Mouse (Mus musculus) embryonic facial prominence, embryonic 12.5 days (tissue): ENCODE results near the gene Necab3. TPM values are rescaled to one million over a fixed set of nuclear protein-coding genes. Genes with fewer than 3 reads are reported as not detected.

ENCODE experiments used
- ATAC-seq: fragments of 200-750 bp; cut with Nextera tagmentation; 2 replicates; pipeline ENCODE4 v1.8.0; 2017; ENCODE audit not compliant: insufficient number of reproducible peaks, insufficient read depth, low FRiP score, low TSS enrichment
- H3K27ac ChIP-seq: fragments of 300-500 bp; sonication (generic); 2 replicates; pipeline ENCODE4 v1.5.1; 2016; ENCODE audit warnings: mild to moderate bottlenecking
- H3K27me3 ChIP-seq: fragments of 300-500 bp; sonication (generic); 2 replicates; pipeline ENCODE4 v1.6.1; 2016; ENCODE audit warnings: mild to moderate bottlenecking, moderate library complexity
- H3K36me3 ChIP-seq: fragments of 300-500 bp; sonication (generic); 2 replicates; pipeline ENCODE4 v1.6.1; 2016; ENCODE audit warnings: mild to moderate bottlenecking
- H3K4me1 ChIP-seq: fragments of 300-500 bp; sonication (generic); 2 replicates; pipeline ENCODE4 v1.6.1; 2016
- H3K4me2 ChIP-seq: fragments of 300-500 bp; sonication (generic); replicated peaks from 2 replicates; pipeline ENCODE4 v1.6.1; 2016; ENCODE audit warnings: mild to moderate bottlenecking, moderate library complexity
- H3K4me3 ChIP-seq: fragments of 300-500 bp; sonication (generic); 2 replicates; pipeline ENCODE4 v1.5.1; 2016; ENCODE audit warnings: mild to moderate bottlenecking
- H3K9ac ChIP-seq: fragments of 300-500 bp; sonication (generic); 2 replicates; pipeline ENCODE4 v1.6.1; 2016; ENCODE audit warnings: mild to moderate bottlenecking, moderate library complexity
- H3K9me3 ChIP-seq: fragments of 300-500 bp; sonication (generic); 2 replicates; pipeline ENCODE4 v1.6.1; 2016; ENCODE audit warnings: mild to moderate bottlenecking, moderate library complexity
- WGBS: fragments of 180-500 bp; shearing (Covaris S2); methylation state at CpG from one replicate; pipeline ENCODE4 v1.1.7; 2016; 5-methylcytosine and 5-hydroxymethylcytosine counted together
- polyA plus RNA-seq: library from polyadenylated mRNA; unstranded; fragments of >200 nt; fragmentation: Nextera tagmentation; extraction: Ambion mirVana; gene quantifications from 2 replicates; pipeline ENCODE4 v1.2.1, GENCODE M21; 2016

Necab3 gene
- 3.5 and 3.7 TPM in 2 replicates for polyA plus RNA-seq

GRCm38 (mm10) chr2:154558264-154559039, at the start of gene Necab3:
Gene Necab3, minus strand, starts transcription at chr2:154558890.
- WGBS, result 5% methylated on average over 34 of the region's 34 CpGs
- Histone ChIP-seq H3K4me2 (peak within 1 kb of the TSS; percentile 59), H3K9me3 (no peaks in the 10 kb centered on the region), H3K27me3 (0 out of 2 replicates have a peak, but pooled peaks cover 6% of the 10 kb centered on the region), H3K27ac (no peak within 1 kb of the TSS), H3K4me3 (peak within 1 kb of the TSS; percentile 33), H3K4me1 (peaks cover 18% of the 10 kb centered on the region), H3K9ac (peak within 1 kb of the TSS; percentile 45), H3K36me3 (peaks cover 29% of the 10 kb centered on the region)
- no peak for ATAC-seq

GRCm38 (mm10) chr2:154606965-154607364, 48.3 kb upstream of the Necab3 start:
- peaks cover 7% of the 10 kb centered on the region for H3K4me1 ChIP-seq
- H3K4me2 ChIP-seq, result no peak overlapping the region
- 0 out of 2 replicates have a peak, but pooled peaks cover 4% of the 10 kb centered on the region for H3K27me3 ChIP-seq
- H3K4me3 ChIP-seq, result no peak overlapping the region
- H3K9ac ChIP-seq, result no peak overlapping the region
- H3K9me3 ChIP-seq, result no peaks in the 10 kb centered on the region
- H3K36me3 ChIP-seq, result no peaks in the 10 kb centered on the region
- WGBS, result 75% methylated on average over 1 of the region's 1 CpGs
- ATAC-seq, result no peak
- H3K27ac ChIP-seq, result no peak overlapping the region

DNA sequence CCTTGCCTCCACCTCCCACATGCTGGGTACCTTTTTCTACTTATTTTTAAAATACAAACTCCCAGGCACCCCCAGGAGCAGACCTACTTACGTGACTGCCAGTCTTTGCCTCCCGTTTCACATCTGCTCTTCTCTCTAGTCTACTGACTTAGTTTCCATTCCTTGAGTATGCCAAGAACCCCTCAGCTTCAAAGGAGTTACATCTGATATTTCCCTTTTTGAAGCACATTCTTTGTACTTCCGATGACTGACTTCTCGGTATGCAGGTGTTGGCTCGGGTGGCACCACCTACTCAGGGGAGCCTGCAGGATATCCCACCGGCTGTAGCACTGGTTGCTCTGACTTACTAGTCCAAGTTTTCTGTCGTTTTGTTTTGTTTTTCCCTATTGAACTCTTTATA, 45.5 kb upstream of the Necab3 start:
- Histone ChIP-seq H3K4me2 (peak overlapping the region; percentile 73), H3K9me3 (no peaks in the 10 kb centered on the region), H3K9ac (no peak overlapping the region), H3K36me3 (no peaks in the 10 kb centered on the region), H3K4me1 (peaks cover 7% of the 10 kb centered on the region), H3K27ac (no peak overlapping the region), H3K4me3 (peak overlapping the region; percentile 80), H3K27me3 (0 out of 2 replicates have a peak, but pooled peaks cover 4% of the 10 kb centered on the region)
- no peak for ATAC-seq
- 35% methylated on average over 7 of the region's 7 CpGs for whole genome bisulfite sequencing

- Histone ChIP-seq H3K27ac (peak within 1 kb of the TSS; percentile 73; the same call in 1 of the 2 replicates), H3K4me3 (peak within 1 kb of the TSS; percentile 80), H3K9me3 (no peaks in the 10 kb centered on the region), H3K36me3 (no peaks in the 10 kb centered on the region), H3K4me2 (peak within 1 kb of the TSS; percentile 73), H3K4me1 (peaks cover 7% of the 10 kb centered on the region), H3K9ac (peak within 1 kb of the TSS; percentile 79), H3K27me3 (0 out of 2 replicates have a peak, but pooled peaks cover 4% of the 10 kb centered on the region)
- peak; percentile 100 for ATAC-seq
- 1% methylated on average over 13 of the region's 13 CpGs for WGBS
Observed at GRCm38 (mm10) chr2:154603638-154604153, 45.0 kb upstream of the Necab3 start, which contains the start of gene Pxmp4. Gene Pxmp4, minus strand, starts transcription at chr2:154603708.

- no peaks in the 10 kb centered on the region for H3K36me3 ChIP-seq
- H3K4me3 ChIP-seq, result peak overlapping the region; percentile 80
- no peaks in the 10 kb centered on the region for H3K9me3 ChIP-seq
- peaks cover 7% of the 10 kb centered on the region for H3K4me1 ChIP-seq
- WGBS, result 23% methylated on average over 22 of the region's 22 CpGs
- ATAC-seq, result no peak; the same call in 1 of the 2 replicates
- peak overlapping the region; percentile 73 for H3K4me2 ChIP-seq
- peak overlapping the region; percentile 79 for H3K9ac ChIP-seq
- H3K27me3 ChIP-seq, result 0 out of 2 replicates have a peak, but pooled peaks cover 1% of the 10 kb centered on the region
- peak overlapping the region; percentile 73; the same call in 1 of the 2 replicates for H3K27ac ChIP-seq
Observed at GRCm38 (mm10) chr2:154603007-154603637, 44.4 kb upstream of the Necab3 start.

- Histone ChIP-seq H3K9me3 (no peaks in the 10 kb centered on the region), H3K36me3 (no peaks in the 10 kb centered on the region), H3K9ac (no peak overlapping the region), H3K4me2 (no peak overlapping the region), H3K4me3 (no peak overlapping the region), H3K27ac (no peak overlapping the region), H3K27me3 (no peaks in the 10 kb centered on the region), H3K4me1 (peaks cover 7% of the 10 kb centered on the region)
- ATAC-seq, result no peak
- WGBS, result 72% methylated on average over 3 of the region's 3 CpGs
Observed at GRCm38 (mm10) chr2:154601324-154601723, 42.6 kb upstream of the Necab3 start.

DNA sequence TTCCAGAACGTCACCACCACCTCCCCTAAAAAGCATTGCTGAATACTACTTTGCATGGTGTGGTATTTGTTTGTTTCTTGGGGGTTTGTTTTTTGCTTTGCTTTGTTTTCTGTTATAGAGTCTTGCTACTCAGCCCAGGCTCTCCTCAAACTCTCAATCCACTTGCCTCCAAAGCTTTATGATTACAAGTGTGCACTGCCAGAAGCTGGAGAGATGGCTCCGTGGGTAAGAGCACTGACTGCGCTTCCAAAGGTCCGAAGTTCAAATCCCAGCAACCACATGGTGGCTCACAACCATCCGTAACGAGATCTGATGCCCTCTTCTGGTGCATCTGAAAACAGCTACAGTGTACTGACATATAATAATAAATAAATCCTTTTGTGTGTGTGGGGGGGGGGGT, 41.9 kb upstream of the Necab3 start:
- Histone ChIP-seq H3K9me3 (no peaks in the 10 kb centered on the region), H3K4me2 (no peak overlapping the region), H3K27ac (no peak overlapping the region), H3K36me3 (0 out of 2 replicates have a peak, but pooled peaks cover 4% of the 10 kb centered on the region), H3K4me3 (no peak overlapping the region), H3K4me1 (peaks cover 7% of the 10 kb centered on the region), H3K9ac (no peak overlapping the region), H3K27me3 (no peaks in the 10 kb centered on the region)
- WGBS, result 65% methylated on average over 6 of the region's 6 CpGs
- ATAC-seq, result no peak

DNA sequence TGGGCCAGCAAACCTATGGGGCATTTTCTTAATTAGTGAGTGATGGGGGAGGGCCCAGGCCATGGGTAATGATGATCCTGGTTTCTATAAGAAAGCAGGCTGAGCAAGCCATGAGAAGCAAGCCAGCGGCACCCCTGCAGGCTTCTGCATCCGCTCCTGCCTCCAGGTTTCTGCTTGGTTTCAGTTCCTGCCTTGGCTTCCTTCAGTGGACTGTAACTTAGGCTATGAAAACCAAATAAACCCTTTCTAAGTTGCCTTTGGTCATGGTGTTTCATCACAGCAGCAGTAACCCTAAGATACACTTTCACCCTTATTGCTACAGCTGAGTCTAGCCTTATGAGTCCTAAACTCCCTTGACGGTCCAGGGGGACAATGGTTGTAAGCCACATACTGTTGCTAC, 38.7 kb upstream of the Necab3 start:
- Histone ChIP-seq H3K27me3 (no peaks in the 10 kb centered on the region), H3K36me3 (0 out of 2 replicates have a peak, but pooled peaks cover 5% of the 10 kb centered on the region), H3K4me1 (no peaks in the 10 kb centered on the region), H3K4me3 (no peak overlapping the region), H3K9me3 (no peaks in the 10 kb centered on the region), H3K9ac (no peak overlapping the region), H3K27ac (no peak overlapping the region), H3K4me2 (no peak overlapping the region)
- ATAC-seq, result no peak
- 79% methylated on average over 3 of the region's 3 CpGs for WGBS

DNA sequence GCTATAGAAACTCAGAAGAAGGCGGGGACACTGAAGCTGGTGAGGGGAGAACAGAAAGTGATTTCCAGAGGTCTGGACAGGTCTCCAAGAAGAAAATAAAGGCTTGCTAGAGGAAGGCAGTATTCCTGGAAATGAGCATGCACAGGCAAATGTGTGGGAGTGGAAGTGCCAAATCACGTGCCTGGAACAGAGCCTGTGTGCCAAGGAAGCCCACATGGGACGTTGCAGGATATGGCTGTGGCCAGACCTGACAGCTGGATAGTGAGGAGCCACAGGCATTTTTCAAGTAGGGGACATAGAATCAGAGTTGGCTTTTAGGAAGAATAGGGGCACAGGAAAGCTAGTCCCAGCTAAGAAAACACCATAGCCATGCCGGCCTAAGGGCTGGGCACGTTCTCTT, 37.1 kb upstream of the Necab3 start:
- H3K4me1 ChIP-seq, result no peaks in the 10 kb centered on the region
- H3K27me3 ChIP-seq, result no peaks in the 10 kb centered on the region
- H3K4me3 ChIP-seq, result no peak overlapping the region
- H3K27ac ChIP-seq, result no peak overlapping the region
- no peak overlapping the region for H3K9ac ChIP-seq
- no peak for ATAC-seq
- no peaks in the 10 kb centered on the region for H3K9me3 ChIP-seq
- no peak overlapping the region for H3K4me2 ChIP-seq
- 0 out of 2 replicates have a peak, but pooled peaks cover 5% of the 10 kb centered on the region for H3K36me3 ChIP-seq
- WGBS, result 79% methylated on average over 5 of the region's 5 CpGs

GRCm38 (mm10) chr2:154593025-154593424, 34.3 kb upstream of the Necab3 start:
- no peak overlapping the region for H3K4me3 ChIP-seq
- no peak for ATAC-seq
- H3K4me1 ChIP-seq, result no peaks in the 10 kb centered on the region

GRCm38 (mm10) chr2:154591239-154591638, 32.5 kb upstream of the Necab3 start:
- no peak for ATAC-seq
- Histone ChIP-seq H3K4me1 (no peaks in the 10 kb centered on the region), H3K27me3 (no peaks in the 10 kb centered on the region), H3K4me3 (no peak overlapping the region), H3K36me3 (peaks cover 10% of the 10 kb centered on the region), H3K4me2 (no peak overlapping the region), H3K9ac (no peak overlapping the region; the same call in 1 of the 2 replicates), H3K9me3 (no peaks in the 10 kb centered on the region), H3K27ac (no peak overlapping the region)
- 82% methylated on average over 3 of the region's 3 CpGs for WGBS

More at GRCm38 (mm10) chr2:154593025-154593424, 34.3 kb upstream of the Necab3 start:
- 75% methylated on average over 3 of the region's 3 CpGs for WGBS
- H3K4me2 ChIP-seq, result no peak overlapping the region
- no peaks in the 10 kb centered on the region for H3K9me3 ChIP-seq
- 0 out of 2 replicates have a peak, but pooled peaks cover 5% of the 10 kb centered on the region for H3K36me3 ChIP-seq
- H3K27ac ChIP-seq, result no peak overlapping the region
- no peaks in the 10 kb centered on the region for H3K27me3 ChIP-seq
- no peak overlapping the region for H3K9ac ChIP-seq
